Mouse (Mus musculus) kidney, postnatal 0 days (tissue): Measurements from ENCODE around the gene Mios. TPM values are rescaled to one million over a fixed set of nuclear protein-coding genes. Genes with fewer than 3 reads are reported as not detected.

Experiments
- ATAC-seq: fragments of 200-750 bp; cut with Nextera tagmentation; replicated peaks from 2 replicates; pipeline ENCODE4 v1.8.0; 2017; ENCODE audit warnings: low read depth, moderate number of reproducible peaks, moderate TSS enrichment, moderate library complexity; ENCODE audit not compliant: low FRiP score
- DNase-seq: peaks from one replicate; pipeline ENCODE4 v3.0.0-alpha.2; 2016; ENCODE audit warnings: low spot score
- H3K27ac ChIP-seq: fragments of 300-500 bp; sonication (generic); 2 replicates; pipeline ENCODE4 v1.5.1; 2014; ENCODE audit warnings: mild to moderate bottlenecking
- H3K27me3 ChIP-seq: fragments of 300-500 bp; sonication (generic); 2 replicates; pipeline ENCODE4 v1.6.1; 2014; ENCODE audit warnings: low read length, mixed read lengths; ENCODE audit not compliant: insufficient read depth
- H3K36me3 ChIP-seq: fragments of 300-500 bp; sonication (generic); 2 replicates; pipeline ENCODE4 v1.6.1; 2014; ENCODE audit warnings: low read length, mixed read lengths; ENCODE audit not compliant: insufficient read depth
- H3K4me1 ChIP-seq: fragments of 300-500 bp; sonication (generic); replicated peaks from 2 replicates; pipeline ENCODE4 v1.6.1; 2014; ENCODE audit warnings: antibody characterized with exemption, low read length, mixed read lengths; ENCODE audit not compliant: insufficient read depth
- H3K4me2 ChIP-seq: fragments of 300-500 bp; sonication (generic); 2 replicates; pipeline ENCODE4 v1.6.1; 2014; ENCODE audit warnings: mild to moderate bottlenecking, low read length, moderate library complexity, mixed read lengths
- H3K4me3 ChIP-seq: fragments of 300-500 bp; sonication (generic); replicated peaks from 2 replicates; pipeline ENCODE4 v1.5.1; 2014; ENCODE audit warnings: low read depth, low read length
- H3K9ac ChIP-seq: fragments of 300-500 bp; sonication (generic); 2 replicates; pipeline ENCODE4 v1.6.1; 2014; ENCODE audit warnings: low read depth, low read length
- H3K9me3 ChIP-seq: fragments of 300-500 bp; sonication (generic); replicated peaks from 2 replicates; pipeline ENCODE4 v1.6.1; 2016; ENCODE audit warnings: low read length, inconsistent platforms, mixed read lengths
- CTCF ChIP-seq: IDR thresholded peaks from 2 replicates; pipeline ENCODE4 v1.5.1; 2016; ENCODE audit warnings: antibody characterized with exemption, low read depth, mild to moderate bottlenecking, moderate library complexity
- WGBS: fragments of 180-500 bp; shearing (Covaris S2); extraction: QIAGEN DNeasy Blood & Tissue Kit; methylation state at CpG from one replicate; pipeline ENCODE4 v1.1.7; 2014; 5-methylcytosine and 5-hydroxymethylcytosine counted together
- polyA plus RNA-seq: library from polyadenylated mRNA; unstranded; fragments of >200 nt; fragmentation: Nextera tagmentation; extraction: Ambion mirVana; gene quantifications from 2 replicates; pipeline ENCODE4 v1.2.1, GENCODE M21; 2015

Mios gene
- polyA plus RNA-seq, 1 experiment from 2014 or later: 22.4 TPM

GRCm38 (mm10) chr6:8176116-8176515 is 32.9 kb upstream of the Mios start:
- H3K4me2 ChIP-seq: no peak overlapping the region
- no peak for ATAC-seq
- no peaks in the 10 kb centered on the region for H3K4me1 ChIP-seq
- H3K4me3 ChIP-seq: no peak overlapping the region
- H3K27ac ChIP-seq: no peak overlapping the region
- 81% methylated on average over 2 of the region's 2 CpGs for WGBS
- H3K9me3 ChIP-seq: no peaks in the 10 kb centered on the region
- no peaks in the 10 kb centered on the region for H3K27me3 ChIP-seq
- no peaks in the 10 kb centered on the region for H3K36me3 ChIP-seq
- no peak for TF ChIP-seq CTCF
- H3K9ac ChIP-seq: no peak overlapping the region
- no peak for DNase-seq

DNA sequence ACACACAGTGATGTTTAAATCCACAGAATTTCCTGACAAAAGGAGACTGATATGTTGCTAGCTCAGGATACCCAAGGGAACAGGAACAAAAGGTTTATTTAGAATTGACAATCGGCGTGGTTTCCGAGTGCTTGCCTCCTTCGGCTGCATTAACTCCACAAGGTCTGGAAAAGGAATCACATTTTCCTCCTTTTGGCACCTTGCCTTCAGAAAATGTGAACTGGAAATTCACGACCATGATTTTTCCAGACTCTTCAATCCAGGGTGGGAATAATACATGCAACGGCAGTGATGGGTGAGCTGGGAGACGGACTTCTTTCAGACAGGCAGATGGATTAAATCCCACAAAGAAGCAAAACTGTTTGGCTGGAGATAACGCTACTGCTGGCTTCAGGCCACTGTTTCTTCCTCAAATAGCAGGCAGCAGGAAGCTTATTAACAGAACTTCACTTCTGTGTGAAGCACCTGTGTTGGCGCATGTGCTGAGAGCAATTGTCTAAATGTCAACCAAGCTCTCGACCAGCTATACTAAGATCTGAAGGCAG is 30.6 kb upstream of the Mios start:
- Histone ChIP-seq H3K4me1 (no peaks in the 10 kb centered on the region), H3K9me3 (no peaks in the 10 kb centered on the region), H3K27me3 (no peaks in the 10 kb centered on the region), H3K27ac (no peak overlapping the region), H3K9ac (no peak overlapping the region), H3K4me3 (no peak overlapping the region), H3K36me3 (no peaks in the 10 kb centered on the region), H3K4me2 (no peak overlapping the region)
- WGBS: 46% methylated on average over 10 of the region's 10 CpGs
- no peak for TF ChIP-seq CTCF
- ATAC-seq (no peak), DNase-seq (no peak)

DNA sequence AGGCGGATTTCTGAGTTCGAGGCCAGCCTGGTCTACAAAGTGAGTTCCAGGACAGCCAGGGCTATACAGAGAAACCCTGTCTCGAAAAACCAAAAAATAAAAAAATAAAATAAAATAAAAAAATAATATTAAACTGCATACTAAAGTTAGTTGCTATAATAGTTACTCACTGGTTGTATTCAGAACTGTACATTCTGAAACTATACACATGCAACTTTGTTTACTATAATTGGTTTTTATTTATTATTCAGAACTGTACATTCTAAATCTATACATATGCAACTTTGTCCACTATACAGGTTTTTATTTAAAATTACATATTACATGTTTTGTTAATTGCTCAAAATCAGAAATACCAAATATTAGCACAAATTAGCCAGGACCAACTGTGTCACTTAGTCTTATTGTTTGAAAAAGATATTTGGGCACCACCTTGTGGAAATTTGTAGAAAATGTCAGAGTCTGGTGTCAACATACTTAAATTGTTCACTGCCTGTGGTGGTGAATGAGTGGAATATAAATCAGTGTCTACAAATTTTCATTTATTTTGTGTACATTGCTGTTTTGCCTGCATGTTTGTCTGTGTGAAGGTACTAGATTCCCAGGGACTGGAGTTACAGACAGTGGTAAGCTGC is 20.3 kb upstream of the Mios start:
- 93% methylated on average over 2 of the region's 3 CpGs for WGBS
- Histone ChIP-seq H3K9ac (no peak overlapping the region), H3K27me3 (no peaks in the 10 kb centered on the region), H3K36me3 (no peaks in the 10 kb centered on the region), H3K4me3 (no peak overlapping the region), H3K4me2 (no peak overlapping the region), H3K9me3 (no peaks in the 10 kb centered on the region), H3K4me1 (no peaks in the 10 kb centered on the region), H3K27ac (no peak overlapping the region)
- DNase-seq (peak; percentile 61), ATAC-seq (no peak)
- peak; percentile 67 for TF ChIP-seq CTCF

DNA sequence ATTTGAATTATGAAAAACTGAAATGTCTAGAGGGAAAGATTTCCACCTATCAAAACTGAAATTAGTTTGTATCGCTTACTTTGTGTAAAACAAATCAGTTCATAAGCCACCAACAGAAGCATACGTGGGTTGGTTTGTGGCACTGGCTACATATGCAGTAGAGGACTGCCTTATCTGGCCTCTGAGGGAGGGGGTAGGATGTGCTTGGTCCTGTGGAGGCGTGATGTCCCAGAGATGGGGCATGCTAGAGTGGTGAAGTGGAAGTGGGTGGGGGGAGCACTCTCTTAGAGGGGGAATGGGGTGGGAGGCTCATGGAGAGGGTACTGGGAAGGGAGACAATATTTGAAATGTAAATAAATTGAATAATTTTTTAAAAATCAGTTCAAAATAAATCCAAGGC is 19.1 kb upstream of the Mios start:
- no peaks in the 10 kb centered on the region for H3K36me3 ChIP-seq
- no peak overlapping the region for H3K27ac ChIP-seq
- no peaks in the 10 kb centered on the region for H3K27me3 ChIP-seq
- 66% methylated on average over 3 of the region's 3 CpGs for WGBS
- ATAC-seq (no peak), DNase-seq (no peak)
- H3K4me1 ChIP-seq: no peaks in the 10 kb centered on the region
- H3K4me2 ChIP-seq: no peak overlapping the region
- no peak for TF ChIP-seq CTCF
- no peak overlapping the region for H3K9ac ChIP-seq
- H3K4me3 ChIP-seq: no peak overlapping the region
- no peaks in the 10 kb centered on the region for H3K9me3 ChIP-seq

- Histone ChIP-seq H3K4me1 (no peaks in the 10 kb centered on the region), H3K9ac (no peak within 1 kb of the TSS), H3K27ac (no peak within 1 kb of the TSS), H3K4me2 (no peak within 1 kb of the TSS), H3K36me3 (no peaks in the 10 kb centered on the region), H3K4me3 (no peak within 1 kb of the TSS), H3K27me3 (no peaks in the 10 kb centered on the region), H3K9me3 (no peaks in the 10 kb centered on the region)
- ATAC-seq (no peak), DNase-seq (no peak)
- TF ChIP-seq CTCF: no peak
Observed at GRCm38 (mm10) chr6:8192517-8192916, 16.5 kb upstream of the Mios start, which contains the start of gene Col28a1. Gene Col28a1, minus strand, starts transcription at chr6:8192617.

DNA sequence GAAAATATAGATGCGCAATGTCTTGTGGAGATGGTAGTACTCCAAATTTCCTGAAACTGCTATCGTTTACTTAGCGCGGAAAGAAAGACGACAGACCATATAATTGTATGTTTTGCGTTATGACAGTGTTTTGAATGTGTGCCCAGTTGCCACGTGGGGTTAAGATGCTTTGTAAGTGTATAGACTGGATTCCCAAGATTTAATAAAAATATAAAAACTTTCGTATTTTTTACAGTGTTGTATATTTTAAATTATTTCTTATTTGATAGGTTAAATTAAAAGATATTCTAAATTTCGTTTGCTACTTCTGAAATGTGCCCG is 804 bp downstream of the Mios start:
- H3K9ac ChIP-seq: peak overlapping the region; percentile 69
- no peaks in the 10 kb centered on the region for H3K9me3 ChIP-seq
- peaks cover 4% of the 10 kb centered on the region; the same call in 1 of the 2 replicates for H3K36me3 ChIP-seq
- peak overlapping the region; percentile 54 for H3K4me3 ChIP-seq
- H3K4me1 ChIP-seq: no peaks in the 10 kb centered on the region
- H3K4me2 ChIP-seq: peak overlapping the region; percentile 56
- H3K27ac ChIP-seq: peak overlapping the region; percentile 84
- no peaks in the 10 kb centered on the region for H3K27me3 ChIP-seq
- WGBS: 12% methylated on average over 10 of the region's 10 CpGs
- DNase-seq: no peak
- no peak for TF ChIP-seq CTCF
- ATAC-seq: no peak

DNA sequence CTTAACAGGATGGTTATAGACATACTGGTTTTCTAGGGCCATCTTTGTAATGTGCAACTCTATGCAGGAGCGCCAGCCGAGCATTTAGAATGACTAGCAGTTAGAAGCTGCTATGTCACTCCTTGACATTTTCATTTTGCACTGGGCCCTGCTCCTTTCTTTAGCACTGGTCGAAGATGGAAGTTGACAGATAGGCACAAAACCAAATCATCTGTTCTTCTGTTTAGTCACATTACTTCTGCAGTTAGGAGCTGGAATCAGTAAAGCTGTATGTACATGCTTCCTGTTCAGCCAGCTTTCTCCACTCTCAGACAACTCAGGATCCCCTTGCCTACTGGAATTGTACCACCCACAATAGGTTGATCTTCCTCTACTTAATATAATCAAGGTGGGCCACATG is 1.6 kb downstream of the Mios start:
- H3K9me3 ChIP-seq: no peaks in the 10 kb centered on the region
- H3K9ac ChIP-seq: no peak overlapping the region
- H3K4me1 ChIP-seq: no peaks in the 10 kb centered on the region
- no peak overlapping the region for H3K27ac ChIP-seq
- no peak for DNase-seq
- H3K4me3 ChIP-seq: no peak overlapping the region
- no peak for TF ChIP-seq CTCF
- WGBS: 95% methylated on average over 3 of the region's 3 CpGs
- ATAC-seq: no peak
- peaks cover 11% of the 10 kb centered on the region; the same call in 1 of the 2 replicates for H3K36me3 ChIP-seq
- no peaks in the 10 kb centered on the region for H3K27me3 ChIP-seq
- no peak overlapping the region for H3K4me2 ChIP-seq
